Mouse (Mus musculus) layer of hippocampus, adult 8-10 months (tissue): ENCODE data around the gene Rho. TPM values are rescaled to one million over a fixed set of nuclear protein-coding genes. Genes with fewer than 3 reads are reported as not detected.
A peak's percentile ranks its signal among the peaks of the same experiment; 100 is the strongest.

Source experiments
- DNase-seq, 2 experiments: peaks; one replicate each; pipeline ENCODE4 v3.0.0; 2022; ENCODE audit warnings: low spot score in 2 of 2
- total RNA-seq, 4 experiments: library from RNA; stranded (reverse); gene quantifications; 2 replicates each; pipeline ENCODE4 v1.2.4; 2022

Gene Rho
- total RNA-seq, 4 experiments from 2014 or later, result 0.45 to 1.7 (median 0.72) TPM

DNA sequence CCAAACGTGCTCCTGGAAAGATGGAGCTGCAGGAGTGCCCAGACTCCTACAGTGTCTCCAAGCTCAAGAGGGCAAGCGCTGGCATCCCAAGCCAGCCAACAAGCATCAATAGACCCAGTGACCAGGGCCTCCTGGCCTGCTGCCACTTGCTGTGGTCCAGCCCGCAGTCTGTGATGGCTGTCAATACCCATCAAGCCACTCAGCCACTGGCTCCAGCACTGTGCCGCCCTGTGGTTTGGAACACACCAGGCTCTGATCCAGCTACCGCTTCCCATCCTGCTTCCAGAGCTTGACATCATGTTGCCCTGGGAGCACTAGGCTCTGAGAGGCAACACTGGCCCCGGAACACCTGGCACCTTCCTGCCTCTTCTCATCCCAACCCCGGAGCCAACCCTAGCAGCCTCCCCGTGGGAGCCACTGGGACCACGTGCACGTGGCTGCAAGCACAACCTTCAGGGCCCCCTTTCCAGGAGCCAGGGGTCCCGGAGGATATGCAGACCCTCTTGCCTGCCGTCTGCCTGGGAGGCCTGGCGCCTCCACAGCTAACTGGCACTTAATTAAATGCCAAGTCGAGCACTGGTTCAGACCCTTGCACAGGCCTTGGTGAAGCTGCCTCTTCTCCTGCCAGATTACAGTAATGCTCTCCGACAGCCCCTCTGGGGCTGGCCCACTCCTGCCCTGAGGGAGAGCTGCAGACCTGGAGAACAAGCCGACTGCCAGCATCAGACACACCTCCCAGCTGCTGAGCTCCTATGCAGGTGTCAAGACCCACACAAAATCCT is 42.5 kb downstream of the Rho start:
- peak; percentile 57 to 59 for DNase-seq

DNA sequence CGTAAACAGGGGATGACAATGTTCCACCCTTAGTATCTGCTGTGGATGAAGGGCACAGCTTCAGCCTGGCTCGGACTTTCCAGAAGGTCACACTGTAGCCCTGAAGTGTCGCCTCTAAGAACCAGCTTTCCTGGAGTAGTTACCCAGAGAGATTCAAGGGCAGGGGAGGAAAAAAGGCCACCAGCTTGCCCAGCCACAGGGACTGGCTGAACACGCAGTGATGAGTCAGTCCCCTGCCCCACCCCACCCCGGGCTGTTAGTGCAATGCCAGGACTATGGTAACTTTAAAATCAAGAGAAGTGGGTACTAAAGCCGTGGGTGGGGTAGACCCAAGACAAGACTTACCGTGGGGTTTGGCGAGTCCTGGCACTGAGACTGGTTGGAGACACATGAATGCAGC is 44.1 kb downstream of the Rho start:
- DNase-seq, result no peak

DNA sequence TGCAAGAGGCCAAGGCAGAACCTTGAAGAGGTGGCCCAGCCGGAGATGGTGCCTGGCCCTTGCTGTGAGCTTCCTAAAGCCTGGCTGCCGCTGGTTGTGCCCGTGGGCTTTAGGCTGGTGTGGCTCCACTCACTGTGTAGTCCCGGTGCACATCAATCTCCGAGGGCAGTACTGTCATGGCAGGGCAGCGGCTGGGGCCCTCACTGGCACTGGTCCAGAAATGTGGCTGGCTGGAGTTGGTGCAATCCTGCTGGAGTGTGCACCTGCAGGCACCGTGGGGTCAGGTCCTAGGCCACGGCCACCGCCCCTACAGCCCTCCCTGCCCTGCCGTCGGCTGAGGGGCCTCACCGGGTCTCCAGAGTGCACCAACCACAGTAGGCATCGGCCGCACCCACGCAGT is 46.3 kb downstream of the Rho start:
- DNase-seq, result no peak

DNA sequence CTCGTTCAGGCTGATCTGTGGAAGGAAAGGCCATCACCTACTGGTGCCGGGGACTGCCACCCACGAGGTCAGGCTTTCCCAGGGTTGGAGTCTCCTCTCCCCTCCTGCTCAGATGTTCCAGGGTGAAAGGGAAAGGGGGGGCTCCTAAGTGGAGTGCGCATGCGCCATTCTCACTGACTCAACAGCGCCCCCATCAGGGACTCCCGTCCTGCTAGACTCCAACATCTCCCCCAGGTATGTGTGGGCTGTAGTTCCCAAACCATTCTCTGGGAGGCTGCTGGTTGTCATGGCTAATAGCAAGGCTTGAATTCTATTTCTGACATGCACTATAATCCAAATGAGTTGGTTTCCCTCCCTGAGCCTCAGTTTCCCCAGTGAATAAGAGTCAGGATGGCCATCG is 47.0 kb downstream of the Rho start:
- DNase-seq, result no peak

DNA sequence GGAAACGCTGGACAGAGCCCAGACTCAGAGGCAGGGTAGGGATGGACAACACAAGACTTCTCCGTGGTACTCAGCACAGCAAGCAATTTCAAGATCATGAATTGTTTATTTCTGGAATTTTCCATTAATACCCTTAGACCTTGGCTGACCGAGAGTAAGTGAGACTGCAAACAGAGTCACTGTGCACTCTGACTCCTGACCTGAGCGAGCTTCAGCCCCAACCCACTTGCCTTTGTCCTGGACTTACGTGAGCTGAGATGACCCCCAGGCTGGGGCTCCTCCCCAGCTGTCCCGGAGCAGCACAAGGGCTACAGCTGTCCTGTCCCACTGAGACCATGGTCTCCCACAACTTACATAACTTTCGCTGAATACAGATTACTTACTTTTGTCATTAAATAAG is 51.3 kb downstream of the Rho start:
- no peak for DNase-seq

DNA sequence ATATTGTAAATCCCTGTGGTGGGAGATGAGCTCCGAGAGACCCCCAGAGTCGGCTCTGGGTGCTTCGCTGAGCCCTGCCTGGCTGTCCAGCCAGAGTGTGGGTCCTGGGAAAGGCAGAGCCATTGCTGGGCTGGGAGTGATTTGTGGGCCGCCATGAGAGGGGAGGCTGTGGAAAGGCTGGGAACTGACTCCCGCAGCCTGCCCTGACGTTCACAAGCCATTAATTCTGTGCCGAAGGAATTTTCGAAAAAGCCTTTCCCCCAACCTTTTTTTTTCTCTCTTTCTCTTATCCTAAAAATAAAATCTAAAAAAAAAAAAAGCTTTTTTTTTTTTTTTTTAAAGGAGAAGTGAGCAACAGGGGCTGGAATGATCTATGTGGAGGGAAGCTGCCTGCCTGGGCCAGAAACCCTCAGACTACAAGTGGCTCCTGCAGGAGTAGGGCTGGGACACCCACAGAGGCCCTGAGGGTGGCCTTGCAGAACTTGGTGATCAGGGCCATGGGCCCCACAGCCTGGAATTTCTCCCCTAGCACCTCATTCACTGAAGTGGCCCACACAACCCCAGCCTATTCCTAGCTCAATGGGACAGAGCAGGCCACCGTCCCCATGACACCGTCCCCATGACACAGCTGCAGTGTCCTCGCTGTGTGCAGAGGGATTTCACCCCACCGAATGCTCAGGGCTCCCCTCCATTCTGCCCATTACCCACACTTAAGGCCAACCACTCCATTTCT is 51.9 kb downstream of the Rho start:
- no peak for DNase-seq

DNA sequence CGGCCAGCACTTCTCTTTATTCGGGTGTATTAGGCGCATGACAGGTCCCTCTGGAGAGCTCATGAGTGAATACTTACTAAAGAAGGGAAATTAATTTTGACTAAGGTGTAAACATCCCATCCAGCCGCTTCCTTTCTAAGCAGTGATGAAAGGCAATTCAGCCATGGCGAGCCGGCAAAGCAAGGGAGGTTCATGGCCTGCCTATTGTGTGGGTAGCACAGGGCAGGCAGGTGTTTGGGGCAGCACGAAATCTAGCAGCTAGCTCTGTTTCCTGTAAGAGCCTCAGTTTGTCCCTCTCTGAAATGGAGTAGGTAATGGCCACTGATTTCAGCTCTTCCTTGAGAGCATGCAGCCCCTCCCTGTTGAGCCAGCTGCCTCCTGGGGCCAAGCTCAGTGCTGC is 53.0 kb downstream of the Rho start:
- no peak for DNase-seq

DNA sequence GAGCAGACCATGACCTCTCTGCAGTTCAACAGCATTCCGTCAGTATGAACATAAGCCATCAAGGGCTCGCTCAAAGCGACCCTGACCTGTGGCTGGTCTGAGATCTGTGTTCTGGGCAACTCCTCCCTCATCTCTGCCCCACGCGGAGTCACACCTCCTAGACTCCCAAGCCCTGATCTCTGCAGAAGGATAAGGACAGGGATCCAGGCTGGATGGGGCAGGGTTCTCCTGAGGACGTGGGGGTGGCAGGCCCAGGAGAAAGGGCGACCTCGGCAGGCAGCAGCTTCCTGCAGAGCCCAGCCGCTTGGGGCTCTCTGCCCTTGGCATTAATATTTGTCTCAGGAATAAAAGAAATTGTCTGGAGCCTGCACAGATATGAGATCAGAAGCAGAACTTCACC is 54.1 kb downstream of the Rho start:
- DNase-seq, result no peak

DNA sequence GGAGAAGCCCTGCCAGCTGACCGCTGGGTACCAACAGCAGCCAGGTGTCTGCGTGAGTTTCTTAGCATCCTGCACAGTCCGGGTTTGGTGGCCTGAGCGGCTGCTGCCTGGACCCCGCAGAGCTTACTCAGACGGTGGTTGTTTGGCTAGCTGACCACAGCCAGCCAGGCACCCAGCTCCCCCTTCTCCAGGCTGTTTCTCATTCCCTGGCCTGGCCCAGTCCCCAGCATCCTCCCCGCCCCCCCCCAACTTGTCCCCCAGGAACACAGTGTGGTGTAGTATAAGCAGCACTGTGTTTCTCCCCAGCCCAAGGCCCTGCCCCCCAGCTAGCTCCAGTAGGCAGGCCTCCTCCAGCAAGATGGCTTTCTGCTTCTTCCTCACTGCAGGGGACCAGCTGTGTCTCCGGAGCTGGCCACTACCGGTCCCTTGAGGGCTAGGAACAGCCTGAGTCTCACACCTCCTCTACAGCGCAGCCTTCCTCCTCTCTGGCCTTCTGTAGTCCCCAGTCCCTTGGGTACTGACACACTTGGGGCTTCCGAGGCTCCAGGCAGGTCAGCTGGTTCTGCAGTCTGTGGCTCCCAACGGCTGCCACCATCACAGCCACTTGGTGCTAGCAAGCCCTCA is 55.0 kb downstream of the Rho start:
- DNase-seq, result no peak

DNA sequence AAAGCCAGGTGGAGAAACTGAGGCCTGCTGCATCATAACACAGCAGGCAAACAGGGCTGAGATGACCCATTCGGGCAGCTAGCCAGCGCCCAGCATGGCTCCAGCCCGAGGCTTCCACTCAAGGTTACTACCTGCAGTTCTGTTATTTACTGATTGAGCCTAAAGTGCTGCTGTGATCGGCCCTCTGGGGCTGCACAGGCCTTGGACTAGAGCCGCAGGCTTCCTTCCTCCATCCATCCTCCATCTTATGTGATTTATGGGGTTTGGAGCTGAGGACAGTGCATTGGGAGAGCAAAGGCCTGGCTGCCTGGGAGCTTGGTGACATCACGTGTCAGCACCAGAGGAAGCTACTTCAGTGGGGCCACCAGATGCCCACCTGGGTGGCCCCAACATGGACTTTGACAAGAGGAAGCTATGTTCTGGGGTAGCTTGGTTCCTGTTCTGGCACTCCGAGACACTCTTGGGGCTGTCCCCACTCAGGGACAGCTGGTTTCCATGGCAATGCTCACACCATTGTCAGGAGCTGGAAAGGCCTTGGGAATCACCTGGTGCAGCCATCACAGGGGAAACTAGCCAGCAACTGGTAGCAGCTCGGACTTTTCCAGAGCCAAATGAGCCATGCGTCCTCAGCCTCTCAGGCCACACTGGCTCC is 55.7 kb downstream of the Rho start:
- DNase-seq, result no peak

DNA sequence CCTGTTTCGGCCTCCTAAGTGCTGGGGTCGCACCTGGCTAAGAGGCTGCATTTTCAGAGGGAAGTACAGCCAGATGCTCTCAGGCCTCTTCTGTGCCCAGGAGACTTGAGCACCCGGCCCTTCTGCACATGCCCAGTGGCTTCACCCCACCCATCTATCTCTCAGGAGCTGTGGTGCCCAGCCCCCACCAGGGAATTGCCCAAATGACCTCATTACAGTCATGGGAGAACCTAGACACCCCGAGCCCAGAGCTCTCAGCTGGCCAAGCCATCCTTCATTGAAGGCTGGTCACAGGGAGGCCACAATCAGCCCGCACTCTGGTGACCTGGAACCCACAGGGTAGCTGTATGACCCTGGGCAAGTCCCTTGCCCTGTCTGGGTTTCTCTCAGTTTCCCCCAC is 57.5 kb downstream of the Rho start:
- DNase-seq, result no peak

DNA sequence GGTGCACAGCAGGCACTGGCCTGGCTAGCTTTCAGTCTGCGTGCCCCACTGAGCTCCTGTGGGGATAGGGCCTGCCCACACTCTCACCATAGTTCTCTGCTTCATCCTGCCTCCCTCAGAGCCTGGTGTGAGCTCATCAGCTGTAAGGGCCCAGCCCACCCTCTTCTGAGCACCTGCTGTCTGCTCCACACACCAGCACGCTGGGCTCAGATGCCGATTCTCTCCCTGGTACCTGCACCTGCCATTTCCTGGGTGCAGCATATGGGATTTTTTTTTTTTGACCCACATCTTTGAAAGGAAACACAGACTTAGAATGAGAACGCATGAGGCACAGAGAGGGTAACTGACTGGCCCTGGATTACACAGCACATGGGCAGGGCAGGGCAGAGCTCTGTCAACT is 58.1 kb downstream of the Rho start:
- DNase-seq, result no peak

Other genes with a start within 250 kb of the Rho start
- under 1 TPM in 3 of 4 experiments, not detected in 1; 0.55 to 0.62 (median 0.59) TPM for gene Tmem40, start 169.3 kb upstream of the Rho start, total RNA-seq
- 1 to 10 TPM; 2.5 to 4.7 (median 3.4) TPM for gene Cand2, start 157.2 kb upstream of the Rho start, total RNA-seq
- 100 to 1,000 TPM; 486 to 663 (median 564) TPM for gene Rpl32, start 123.0 kb upstream of the Rho start, total RNA-seq
- gene Efcab12, start 93.3 kb upstream of the Rho start, total RNA-seq, result 1 to 10 TPM; 4.3 to 5.7 (median 5.4) TPM
- 1 to 10 TPM; 5.7 to 7.3 (median 6.6) TPM for gene Mbd4, start 78.4 kb upstream of the Rho start, total RNA-seq
- 10 to 100 TPM; 26.3 to 37.8 (median 30.0) TPM for gene Ift122, start 78.3 kb upstream of the Rho start, total RNA-seq
- gene H1foo, start 13.2 kb downstream of the Rho start, total RNA-seq, result not detected
- gene Plxnd1, start 63.3 kb downstream of the Rho start, total RNA-seq, result 10 to 100 TPM; 17.9 to 35.6 (median 31.1) TPM